Comparison of ENCODE assay signal across 8 mouse cellular contexts in genomic region chr16:4963797-4964709, GRCm38 (mm10). TPM values are rescaled to one million over a fixed set of nuclear protein-coding genes. Genes with fewer than 3 reads are reported as not detected.
A peak's percentile ranks its signal among the peaks of the same experiment; 100 is the strongest.
DNase-seq lines count a peak whose midpoint lies in the region; ATAC-seq and TF ChIP-seq lines count a peak whose summit lies in the region.

Anks3 (minus strand) TSS chr16:4964205.

- no peaks in the 10 kb centered on the region for H3K9me3 ChIP-seq in MEL (replicated peaks; ENCODE audit: insufficient read depth, low read length)
- H3K9me3 ChIP-seq in lung, embryonic 16.5 days (ENCODE audit: control insufficient read depth, low read length), result no peaks in the 10 kb centered on the region

- TF ChIP-seq RAD21 in MEL (IDR thresholded peaks at IDR 0.05; ENCODE audit: low read depth, low read length), result no peak

- TF ChIP-seq CTCF in MEL (IDR thresholded peaks at IDR 0.05 in 2 of 3, conservative IDR thresholded peaks at IDR 0.05 in 1 of 3; ENCODE audit: control insufficient read depth in 1 of 3, insufficient read depth in 1 of 3, low read depth in 2 of 3, low read length in 3 of 3, poor library complexity in 1 of 3, severe bottlenecking in 1 of 3), result no peak
- no peak for TF ChIP-seq CTCF in cerebellum, adult 2 months (IDR thresholded peaks at IDR 0.05; ENCODE audit: borderline replicate concordance, insufficient read depth, low read depth, low read length)

- H3K27me3 ChIP-seq in MEL (ENCODE audit: control insufficient read depth in 1 of 2, insufficient read depth in 2 of 2, low read length in 2 of 2), result no peaks in the 10 kb centered on the region
- H3K27me3 ChIP-seq in cerebellum, adult 2 months (ENCODE audit: control insufficient read depth, insufficient read depth, low read length), result no peaks in the 10 kb centered on the region
- no peaks in the 10 kb centered on the region for H3K27me3 ChIP-seq in lung, embryonic 16.5 days (ENCODE audit: control insufficient read depth, insufficient read depth, low read depth, low read length)

- peak within 1 kb of the TSS; percentile 56 for H3K27ac ChIP-seq in MEL (ENCODE audit: control insufficient read depth, low read depth, low read length)
- peak within 1 kb of the TSS; percentile 57 for H3K27ac ChIP-seq in cerebellum, adult 2 months (ENCODE audit: insufficient read depth, low read length)
- H3K27ac ChIP-seq in lung, embryonic 16.5 days (ENCODE audit: low read length), result peak within 1 kb of the TSS; percentile 84

- peaks cover 17% of the 10 kb centered on the region for H3K79me2 ChIP-seq in MEL (ENCODE audit: control insufficient read depth, insufficient read depth, low read length, poor library complexity)

- under 1% methylated on average over 75 of the region's 76 CpGs for WGBS in cerebellum, adult 2 months
- under 1% methylated on average over 66 of the region's 76 CpGs for WGBS in lung, embryonic 16.5 days

- ATAC-seq in hematopoietic stem cell, adult 5-6 weeks (replicated peaks in 1 of 2; ENCODE audit: insufficient read depth in 1 of 2, low FRiP score in 2 of 2, low TSS enrichment in 1 of 2, low read depth in 1 of 2, poor library complexity in 2 of 2, severe bottlenecking in 2 of 2), result peak; percentile 92 to 95
- peak; percentile 98 for ATAC-seq in lung, embryonic 16.5 days (ENCODE audit: low read depth)

- H3K9ac ChIP-seq in MEL (ENCODE audit: control insufficient read depth, low read depth, low read length, poor library complexity, severe bottlenecking), result peak within 1 kb of the TSS; percentile 82
- peak within 1 kb of the TSS; percentile 84 for H3K9ac ChIP-seq in lung, embryonic 16.5 days (ENCODE audit: low read length)

- H3K4me2 ChIP-seq in lung, embryonic 16.5 days (ENCODE audit: low read depth, low read length), result peak within 1 kb of the TSS; percentile 88

- peaks cover 0 to 5% of the 10 kb centered on the region in 2 experiments; a peak in 2 of 4 replicates for H3K36me3 ChIP-seq in MEL (ENCODE audit: control insufficient read depth in 1 of 2, insufficient read depth in 2 of 2, low read length in 2 of 2)
- no peaks in the 10 kb centered on the region for H3K36me3 ChIP-seq in lung, embryonic 16.5 days (ENCODE audit: control insufficient read depth, insufficient read depth, low read length)

- H3K4me3 ChIP-seq in MEL (ENCODE audit: control insufficient read depth in 1 of 2, insufficient read depth in 1 of 2, low read depth in 2 of 2, low read length in 2 of 2), result peak within 1 kb of the TSS; percentile 81 to 92
- peak within 1 kb of the TSS; percentile 78 for H3K4me3 ChIP-seq in cerebellum, adult 2 months (replicated peaks; ENCODE audit: insufficient read depth, low read depth, low read length)
- H3K4me3 ChIP-seq in lung, embryonic 16.5 days (ENCODE audit: low read length), result peak within 1 kb of the TSS; percentile 91

- peak; percentile 74 to 92 for TF ChIP-seq POLR2A in MEL (IDR thresholded peaks at IDR 0.05; ENCODE audit: control insufficient read depth in 1 of 2, insufficient read depth in 1 of 2, low read depth in 1 of 2, low read length in 2 of 2, poor library complexity in 1 of 2)
- TF ChIP-seq POLR2A in cerebellum, adult 2 months (IDR thresholded peaks at IDR 0.05; ENCODE audit: borderline replicate concordance, insufficient read depth, low read length), result peak; percentile 69; the same call in 1 of the 2 replicates

- no peak for TF ChIP-seq EP300 in MEL (IDR thresholded peaks at IDR 0.05; ENCODE audit: low read depth in 1 of 2, low read length in 2 of 2)

- peak; percentile 96 for DNase-seq in MEL (ENCODE audit: low read depth, low spot score)
- peak; percentile 99 for DNase-seq in cerebellum, adult 2 months
- peak; percentile 90 for DNase-seq in forelimb bud, embryonic 11.5 days (ENCODE audit: low read depth, low spot score)
- DNase-seq in layer of hippocampus, adult 9-10 months (ENCODE audit: low spot score), result peak; percentile 97
- DNase-seq in ovary, postnatal 10 days (ENCODE audit: low spot score), result peak; percentile 95
- peak; percentile 89 to 90 for DNase-seq in thymus, postnatal 10 days (ENCODE audit: low spot score in 2 of 2)

- H3K4me1 ChIP-seq in MEL (ENCODE audit: control insufficient read depth in 1 of 2, insufficient read depth in 2 of 2, low read length in 2 of 2), result peaks cover 0 to 13% of the 10 kb centered on the region in 2 experiments; a peak in 1 of 4 replicates
- peaks cover 16% of the 10 kb centered on the region for H3K4me1 ChIP-seq in cerebellum, adult 2 months (ENCODE audit: control insufficient read depth, insufficient read depth, low read length)
- peaks cover 12% of the 10 kb centered on the region for H3K4me1 ChIP-seq in lung, embryonic 16.5 days (replicated peaks; ENCODE audit: control insufficient read depth, insufficient read depth, low read length)

TF ChIP-seq in MEL, 35 proteins besides CTCF, POLR2A, EP300 and RAD21:
- TF ChIP-seq POLR2AphosphoS2 (IDR thresholded peaks at IDR 0.05; ENCODE audit: low read length) (no peak; the same call in 1 of the 2 replicates), MXI1 (IDR thresholded peaks at IDR 0.05; ENCODE audit: low read depth, low read length) (peak; percentile 91), MYC (IDR thresholded peaks at IDR 0.05; ENCODE audit: low read depth, low read length) (peak; percentile 47; the same call in 1 of the 2 replicates), TBP (IDR thresholded peaks at IDR 0.05; ENCODE audit: low read depth, low read length) (0 out of 2 replicates have a peak, but pooled peaks have one; percentile 30), USF1 (IDR thresholded peaks at IDR 0.05; ENCODE audit: low read depth, low read length) (peak; percentile 46; the same call in 1 of the 2 replicates), MAZ (IDR thresholded peaks at IDR 0.05; ENCODE audit: low read depth, low read length) (peak; percentile 65; the same call in 1 of the 2 replicates), ELF1 (IDR thresholded peaks at IDR 0.05; ENCODE audit: low read depth, low read length) (peak; percentile 87), KAT2A (conservative IDR thresholded peaks at IDR 0.05; ENCODE audit: low read depth, low read length) (no peak; the same call in 1 of the 2 replicates), MEF2A (IDR thresholded peaks at IDR 0.05; ENCODE audit: extremely low read depth, insufficient replicate concordance, low read depth, low read length, poor library complexity, severe bottlenecking) (no peak), SIN3A (IDR thresholded peaks at IDR 0.05; ENCODE audit: low read length) (peak; percentile 97), NELFE (IDR thresholded peaks at IDR 0.05; ENCODE audit: low read depth, low read length) (peak; percentile 56), TCF12 (IDR thresholded peaks at IDR 0.05; ENCODE audit: low read depth, low read length) (0 out of 2 replicates have a peak, but pooled peaks have one; percentile 49), MAX (IDR thresholded peaks at IDR 0.05; ENCODE audit: low read length) (peak; percentile 72), HCFC1 (IDR thresholded peaks at IDR 0.05; ENCODE audit: low read depth, low read length) (peak; percentile 93), ETS1 (IDR thresholded peaks at IDR 0.05; ENCODE audit: low read depth, low read length) (0 out of 2 replicates have a peak, but pooled peaks have one; percentile 10)

RNA-seq across cellular contexts. Expression of gene Anks3, which starts in this region (rescaled TPM):
- 19.9 and 27.1 TPM in 2 replicates for total RNA-seq in MEL (2012; rRNA removed)
- 10 to 100 TPM in 1 of 2 experiments, not detected in 1; 33.9 TPM for polyA plus RNA-seq in MEL (2012; ENCODE audit: insufficient read depth in 1 of 2, insufficient read length in 2 of 2, low read depth in 1 of 2, low replicate concordance in 2 of 2, missing spikeins in 1 of 2)
- 104 and 112 TPM in 2 replicates for polyA plus RNA-seq in cerebellum, adult 2 months (2012; rRNA removed)
- total RNA-seq in hematopoietic stem cell, adult 5-6 weeks (2017), result 26.9 and 30.8 TPM in 2 replicates
- polyA plus RNA-seq in lung, embryonic 16.5 days (2015; fragmentation: Nextera tagmentation; extraction: Ambion mirVana), result 55.3 and 55.4 TPM in 2 replicates

Comparison
In these comparisons a context has a peak if more than half of its experiments do, and no peak if none do; other contexts are left out.
1. Peak in every context shown above with its lines: DNase-seq, ATAC-seq, H3K4me3 ChIP-seq and H3K27ac ChIP-seq.